Mouse (Mus musculus): ENCODE results near the gene Tbc1d10a.

- TF ChIP-seq POLR2A (IDR thresholded peaks at IDR 0.05; ENCODE audit: low read depth, low read length): no peak
- TF ChIP-seq CTCF (IDR thresholded peaks at IDR 0.05; ENCODE audit: borderline replicate concordance, insufficient read depth, low read length): no peak
Measured at GRCm38 (mm10) chr11:4264066-4264465, 77.5 kb downstream of the Tbc1d10a start.

Data from embryonic fibroblast, embryonic 13.5 days (primary cell).